Mouse (Mus musculus): ENCODE results near the gene Rars.
A peak's percentile ranks its signal among the peaks of the same experiment; 100 is the strongest.
"Not testable (repeated sequence)": the region's sequence is repeated elsewhere in the genome, so short reads cannot be mapped to it uniquely, and the experiment has no call there.

Gene Rars

GRCm38 (mm10) chr11:35834022-35834760 is at the start of gene Rars:
Rars (minus strand) TSS chr11:35834506.
- peak; percentile 94 to 95 for DNase-seq (ENCODE audit: low spot score in 2 of 2)

- no peak for DNase-seq (ENCODE audit: low spot score in 2 of 2)
These were observed 48.5 kb upstream of the Rars start for GRCm38 (mm10) chr11:35882777-35883176.

GRCm38 (mm10) chr11:35878559-35878897 is 44.2 kb upstream of the Rars start:
- DNase-seq (ENCODE audit: low spot score in 2 of 2): no peak

GRCm38 (mm10) chr11:35877651-35878558 is 43.6 kb upstream of the Rars start:
- DNase-seq (ENCODE audit: low spot score in 2 of 2): no peak

- DNase-seq (ENCODE audit: low spot score in 2 of 2): no peak
These were observed 39.4 kb upstream of the Rars start for GRCm38 (mm10) chr11:35873624-35874244.

GRCm38 (mm10) chr11:35870961-35871360 is 36.7 kb upstream of the Rars start:
- DNase-seq (ENCODE audit: low spot score in 2 of 2): no peak

GRCm38 (mm10) chr11:35866140-35866539 is 31.8 kb upstream of the Rars start:
- no peak for DNase-seq (ENCODE audit: low spot score in 2 of 2)

- DNase-seq (ENCODE audit: low spot score in 2 of 2): peak; percentile 70 to 81
These were observed 30.8 kb upstream of the Rars start for GRCm38 (mm10) chr11:35864981-35865604.

- DNase-seq (ENCODE audit: low spot score in 2 of 2): peak in 1 of 2 experiments; percentile 38
These were observed 29.3 kb upstream of the Rars start for GRCm38 (mm10) chr11:35863653-35864052.

- DNase-seq (ENCODE audit: low spot score in 2 of 2): no peak
These were observed 23.2 kb upstream of the Rars start for GRCm38 (mm10) chr11:35857395-35858067.

- DNase-seq (ENCODE audit: low spot score in 2 of 2): peak; percentile 51 to 65
These were observed 22.2 kb upstream of the Rars start for GRCm38 (mm10) chr11:35856359-35857040.

GRCm38 (mm10) chr11:35855567-35855966 is 21.3 kb upstream of the Rars start:
- no peak for DNase-seq (ENCODE audit: low spot score in 2 of 2)

- DNase-seq (ENCODE audit: low spot score in 2 of 2): no peak
These were observed 20.6 kb upstream of the Rars start for GRCm38 (mm10) chr11:35854941-35855340.

- DNase-seq (ENCODE audit: low spot score in 2 of 2): no peak
These were observed 19.3 kb upstream of the Rars start for GRCm38 (mm10) chr11:35853651-35854050.

GRCm38 (mm10) chr11:35852731-35853130 is 18.4 kb upstream of the Rars start:
- DNase-seq (ENCODE audit: low spot score in 2 of 2): no peak

GRCm38 (mm10) chr11:35844299-35844698 is 10.0 kb upstream of the Rars start:
- no peak for DNase-seq (ENCODE audit: low spot score in 2 of 2)

GRCm38 (mm10) chr11:35842560-35842959 is 8.3 kb upstream of the Rars start:
- DNase-seq (ENCODE audit: low spot score in 2 of 2): not testable (repeated sequence)

GRCm38 (mm10) chr11:35841738-35842325 is 7.5 kb upstream of the Rars start:
- DNase-seq (ENCODE audit: low spot score in 2 of 2): no peak

GRCm38 (mm10) chr11:35840806-35841205 is 6.5 kb upstream of the Rars start:
- not testable (repeated sequence) for DNase-seq (ENCODE audit: low spot score in 2 of 2)

- no peak for DNase-seq (ENCODE audit: low spot score in 2 of 2)
These were observed 6.0 kb upstream of the Rars start for GRCm38 (mm10) chr11:35840282-35840681.

Data from frontal cortex, postnatal 36 days (tissue).